Mouse (Mus musculus) C2C12 (cell line): ENCODE measurements around the gene Gm48551. TPM values are rescaled to one million over a fixed set of nuclear protein-coding genes. Genes with fewer than 3 reads are reported as not detected.

Experiments used
- H3K27me3 ChIP-seq: one replicate; pipeline ENCODE4 v1.6.1; 2011; ENCODE audit not compliant: control insufficient read depth, insufficient read depth, insufficient read length
- H3K36me3 ChIP-seq: one replicate; pipeline ENCODE4 v1.6.1; 2011; ENCODE audit not compliant: control insufficient read depth, insufficient read depth
- H3K4me3 ChIP-seq: one replicate; pipeline ENCODE4 v1.5.1; 2011; ENCODE audit warnings: mild to moderate bottlenecking, control low read depth; ENCODE audit not compliant: poor library complexity, insufficient read depth, severe bottlenecking
- H3K79me2 ChIP-seq: one replicate; pipeline ENCODE4 v1.6.1; 2011; ENCODE audit not compliant: control insufficient read depth, insufficient read depth
- H3K79me3 ChIP-seq: one replicate; pipeline ENCODE4 v1.6.1; 2011; ENCODE audit warnings: low read depth, control low read depth
- H3ac ChIP-seq: one replicate; pipeline ENCODE3; 2011; ENCODE audit warnings: low read depth; ENCODE audit not compliant: control insufficient read depth, insufficient read length
- CEBPB ChIP-seq: IDR thresholded peaks from one replicate; pipeline ENCODE4 v1.6.1; 2011; ENCODE audit warnings: low read depth, mild to moderate bottlenecking, control low read depth, moderate library complexity
- CTCF ChIP-seq: IDR thresholded peaks from one replicate; pipeline ENCODE4 v1.5.1; 2011; ENCODE audit not compliant: control insufficient read depth, insufficient read depth, insufficient read length
- FOSL1 ChIP-seq: IDR thresholded peaks from one replicate; pipeline ENCODE4 v1.8.0; 2011; ENCODE audit warnings: mild to moderate bottlenecking, low read length; ENCODE audit not compliant: poor library complexity, insufficient read depth, severe bottlenecking
- MAX ChIP-seq: IDR thresholded peaks from one replicate; pipeline ENCODE4 v1.6.1; 2011; ENCODE audit warnings: mild to moderate bottlenecking, control low read depth
- MYOD1 ChIP-seq: IDR thresholded peaks from one replicate; pipeline ENCODE4 v1.6.1; 2011; ENCODE audit warnings: low read depth; ENCODE audit not compliant: control insufficient read depth, insufficient read length
- MYOG ChIP-seq: IDR thresholded peaks from one replicate; pipeline ENCODE4 v1.6.1; 2011; ENCODE audit not compliant: control insufficient read depth, insufficient read length; ENCODE audit errors: extremely low read depth
- USF1 ChIP-seq: IDR thresholded peaks from one replicate; pipeline ENCODE4 v1.6.1; 2011; ENCODE audit warnings: low read depth, mild to moderate bottlenecking, control low read depth, moderate library complexity
- polyA plus RNA-seq: library from polyadenylated mRNA; unstranded; fragments of >200 nt; fragmentation: generic; extraction: Trizol; gene quantifications from one replicate; pipeline ENCODE4 v1.2.1, GENCODE M21; 2012; ENCODE audit warnings: missing spikeins

Gm48551 gene
- polyA plus RNA-seq, 1 experiment, result 1.7 TPM

- H3ac ChIP-seq, result no peak overlapping the region
- H3K79me2 ChIP-seq, result peaks cover 100% of the 10 kb centered on the region
- no peaks in the 10 kb centered on the region for H3K27me3 ChIP-seq
- H3K4me3 ChIP-seq, result no peak overlapping the region
- TF ChIP-seq MYOG (no peak), MYOD1 (no peak)
- peaks cover 92% of the 10 kb centered on the region for H3K79me3 ChIP-seq
- H3K36me3 ChIP-seq, result peaks cover 64% of the 10 kb centered on the region
Measured at GRCm38 (mm10) chr10:81421041-81421796, 37.0 kb downstream of the Gm48551 start.

GRCm38 (mm10) chr10:81421797-81422100, 37.5 kb downstream of the Gm48551 start:
- Histone ChIP-seq H3K36me3 (peaks cover 61% of the 10 kb centered on the region), H3K4me3 (no peak overlapping the region), H3K27me3 (no peaks in the 10 kb centered on the region), H3K79me2 (peaks cover 100% of the 10 kb centered on the region), H3K79me3 (peaks cover 92% of the 10 kb centered on the region), H3ac (no peak overlapping the region)
- no peak for TF ChIP-seq MAX
- TF ChIP-seq MYOD1, result peak; percentile 71

GRCm38 (mm10) chr10:81422191-81422590, 37.9 kb downstream of the Gm48551 start:
- H3K27me3 ChIP-seq, result no peaks in the 10 kb centered on the region
- TF ChIP-seq MAX (no peak), CTCF (no peak), CEBPB (no peak), MYOD1 (no peak), FOSL1 (no peak), USF1 (no peak), MYOG (no peak)

GRCm38 (mm10) chr10:81422661-81423217, 38.5 kb downstream of the Gm48551 start:
- Histone ChIP-seq H3K79me2 (peaks cover 99% of the 10 kb centered on the region), H3K4me3 (no peak overlapping the region), H3K27me3 (no peaks in the 10 kb centered on the region), H3K36me3 (peaks cover 56% of the 10 kb centered on the region), H3K79me3 (peaks cover 90% of the 10 kb centered on the region), H3ac (peak overlapping the region; percentile 8)
- TF ChIP-seq MAX (no peak), CTCF (no peak), USF1 (no peak), CEBPB (no peak)

More at GRCm38 (mm10) chr10:81422191-81422590, 37.9 kb downstream of the Gm48551 start:
- Histone ChIP-seq H3K79me2 (peaks cover 99% of the 10 kb centered on the region), H3K36me3 (peaks cover 61% of the 10 kb centered on the region), H3ac (peak overlapping the region; percentile 8), H3K79me3 (peaks cover 94% of the 10 kb centered on the region), H3K4me3 (no peak overlapping the region)

GRCm38 (mm10) chr10:81423476-81424245, 39.4 kb downstream of the Gm48551 start:
- Histone ChIP-seq H3K79me3 (peaks cover 88% of the 10 kb centered on the region), H3K79me2 (peaks cover 99% of the 10 kb centered on the region), H3K36me3 (peaks cover 48% of the 10 kb centered on the region), H3K4me3 (peak overlapping the region; percentile 91), H3K27me3 (no peaks in the 10 kb centered on the region), H3ac (peak overlapping the region; percentile 62)
- TF ChIP-seq MAX (no peak), USF1 (no peak), FOSL1 (no peak), CTCF (no peak), CEBPB (no peak)

GRCm38 (mm10) chr10:81424246-81425051, 40.2 kb downstream of the Gm48551 start:
- TF ChIP-seq MYOG, result no peak
- peak; percentile 20 for TF ChIP-seq MAX
- H3K4me3 ChIP-seq, result peak overlapping the region; percentile 91

More at GRCm38 (mm10) chr10:81424246-81425051, 40.2 kb downstream of the Gm48551 start:
- Histone ChIP-seq H3K27me3 (no peaks in the 10 kb centered on the region), H3K36me3 (peaks cover 41% of the 10 kb centered on the region), H3ac (peak overlapping the region; percentile 89), H3K79me2 (peaks cover 98% of the 10 kb centered on the region), H3K79me3 (peaks cover 80% of the 10 kb centered on the region)
